Comparison of ENCODE assay signal across 8 mouse cellular contexts in the genomic region with DNA sequence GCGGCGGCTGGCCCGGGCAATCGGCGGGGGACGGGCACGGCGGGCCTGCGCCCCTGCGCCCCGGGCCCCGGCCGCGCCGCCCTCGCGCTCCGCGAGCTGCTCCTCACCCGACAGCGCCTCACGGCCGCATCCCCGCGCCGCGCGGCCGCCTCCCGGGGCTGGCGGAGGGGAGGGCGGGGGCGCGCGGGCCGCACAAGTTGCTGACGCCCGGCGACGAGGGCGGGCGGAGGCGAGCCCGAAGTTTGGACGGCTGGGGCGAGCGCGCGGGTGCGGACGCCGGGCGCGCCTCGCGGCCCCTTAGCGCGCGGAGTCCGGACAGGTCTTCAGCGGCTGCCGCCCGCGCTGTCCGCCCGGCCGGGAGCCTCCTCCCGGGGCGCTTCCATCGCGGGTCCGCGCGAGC. TPM values are rescaled to one million over a fixed set of nuclear protein-coding genes. Genes with fewer than 3 reads are reported as not detected.
DNase-seq lines count a peak whose midpoint lies in the region; ATAC-seq and TF ChIP-seq lines count a peak whose summit lies in the region.

No protein-coding gene starts in this region.

- no peaks in the 10 kb centered on the region for H3K36me3 ChIP-seq in C2C12 (ENCODE audit: control insufficient read depth, insufficient read depth)
- H3K36me3 ChIP-seq in embryonic facial prominence, embryonic 12.5 days, result no peaks in the 10 kb centered on the region
- H3K36me3 ChIP-seq in limb, embryonic 11.5 days (ENCODE audit: control insufficient read depth, insufficient read depth, low read length), result no peaks in the 10 kb centered on the region
- no peaks in the 10 kb centered on the region for H3K36me3 ChIP-seq in midbrain, embryonic 11.5 days (ENCODE audit: control insufficient read depth, insufficient read depth, low read length)
- H3K36me3 ChIP-seq in stomach, postnatal 0 days (ENCODE audit: control insufficient read depth, insufficient read depth, low read length), result no peaks in the 10 kb centered on the region

- H3K4me2 ChIP-seq in embryonic facial prominence, embryonic 12.5 days (replicated peaks), result peak overlapping the region; percentile 83
- H3K4me2 ChIP-seq in limb, embryonic 11.5 days (ENCODE audit: low read depth, severe bottlenecking), result peak overlapping the region; percentile 70
- peak overlapping the region; percentile 71 for H3K4me2 ChIP-seq in midbrain, embryonic 11.5 days
- peak overlapping the region; percentile 75 for H3K4me2 ChIP-seq in stomach, postnatal 0 days (replicated peaks; ENCODE audit: low read depth)

- no peak for TF ChIP-seq POLR2A in cerebellum, adult 2 months (IDR thresholded peaks at IDR 0.05; ENCODE audit: borderline replicate concordance, insufficient read depth, low read length)

- peak in 1 of 2 experiments; percentile 60 for DNase-seq in cerebellum, adult 2 months
- DNase-seq in cerebellum, postnatal 4 days (ENCODE audit: low spot score in 2 of 2), result no peak
- DNase-seq in heart, postnatal 14 days, result peak; percentile 72 to 82
- no peak for DNase-seq in limb, embryonic 11.5 days (ENCODE audit: low spot score)
- DNase-seq in midbrain, embryonic 11.5 days (ENCODE audit: low spot score, missing footprints), result no peak
- peak; percentile 77 for DNase-seq in stomach, postnatal 0 days (ENCODE audit: low spot score)

- TF ChIP-seq EP300 in stomach, postnatal 0 days (optimal IDR thresholded peaks at IDR 0.05), result no peak

- H3K79me3 ChIP-seq in C2C12 (ENCODE audit: low read depth), result peaks cover 40% of the 10 kb centered on the region

- H3K9ac ChIP-seq in embryonic facial prominence, embryonic 12.5 days, result peak overlapping the region; percentile 90
- peak overlapping the region; percentile 53 for H3K9ac ChIP-seq in limb, embryonic 11.5 days (ENCODE audit: low read length)
- peak overlapping the region; percentile 70 for H3K9ac ChIP-seq in midbrain, embryonic 11.5 days (ENCODE audit: low read length)
- H3K9ac ChIP-seq in stomach, postnatal 0 days (ENCODE audit: low read length), result peak overlapping the region; percentile 91

- peak overlapping the region; percentile 92 for H3K4me3 ChIP-seq in cerebellum, adult 2 months (replicated peaks; ENCODE audit: insufficient read depth, low read depth, low read length)
- peak overlapping the region; percentile 72 for H3K4me3 ChIP-seq in C2C12 (ENCODE audit: insufficient read depth, poor library complexity, severe bottlenecking)
- peak overlapping the region; percentile 79 for H3K4me3 ChIP-seq in embryonic facial prominence, embryonic 12.5 days
- H3K4me3 ChIP-seq in limb, embryonic 11.5 days (ENCODE audit: low read depth, low read length), result peak overlapping the region; percentile 71
- peak overlapping the region; percentile 68 for H3K4me3 ChIP-seq in midbrain, embryonic 11.5 days (ENCODE audit: low read depth, low read length)
- H3K4me3 ChIP-seq in stomach, postnatal 0 days (ENCODE audit: low read depth, low read length), result peak overlapping the region; percentile 82

- H3K27me3 ChIP-seq in cerebellum, adult 2 months (ENCODE audit: control insufficient read depth, insufficient read depth, low read length), result no peaks in the 10 kb centered on the region
- no peaks in the 10 kb centered on the region for H3K27me3 ChIP-seq in C2C12 (ENCODE audit: control insufficient read depth, insufficient read depth, insufficient read length)
- H3K27me3 ChIP-seq in embryonic facial prominence, embryonic 12.5 days, result no peaks in the 10 kb centered on the region
- H3K27me3 ChIP-seq in limb, embryonic 11.5 days (ENCODE audit: control insufficient read depth, insufficient read depth, low read length), result no peaks in the 10 kb centered on the region
- no peaks in the 10 kb centered on the region for H3K27me3 ChIP-seq in midbrain, embryonic 11.5 days (ENCODE audit: control insufficient read depth, insufficient read depth, low read length)
- H3K27me3 ChIP-seq in stomach, postnatal 0 days (ENCODE audit: control insufficient read depth, insufficient read depth, low read length), result no peaks in the 10 kb centered on the region

- H3ac ChIP-seq in C2C12 (ENCODE audit: control insufficient read depth, insufficient read length, low read depth), result peak overlapping the region; percentile 76

- peaks cover 49% of the 10 kb centered on the region for H3K79me2 ChIP-seq in C2C12 (ENCODE audit: control insufficient read depth, insufficient read depth)

- peak; percentile 30 for ATAC-seq in embryonic facial prominence, embryonic 12.5 days (ENCODE audit: insufficient number of reproducible peaks, insufficient read depth, low FRiP score, low TSS enrichment)
- peak; percentile 8; the same call in 1 of the 2 replicates for ATAC-seq in limb, embryonic 11.5 days (ENCODE audit: insufficient number of reproducible peaks, low FRiP score, low TSS enrichment, low read depth)
- peak; percentile 43 for ATAC-seq in midbrain, embryonic 11.5 days (ENCODE audit: low FRiP score)
- peak; percentile 41 for ATAC-seq in stomach, postnatal 0 days (ENCODE audit: low FRiP score, low TSS enrichment)

- 1% methylated on average over 70 of the region's 74 CpGs for WGBS in cerebellum, adult 2 months
- under 1% methylated on average over 27 of the region's 74 CpGs for WGBS in embryonic facial prominence, embryonic 12.5 days
- WGBS in limb, embryonic 11.5 days, result under 1% methylated on average over 47 of the region's 74 CpGs
- WGBS in midbrain, embryonic 11.5 days, result 0% methylated on average over 41 of the region's 74 CpGs
- under 1% methylated on average over 32 of the region's 74 CpGs for WGBS in stomach, postnatal 0 days

- TF ChIP-seq CTCF in cerebellum, adult 2 months (IDR thresholded peaks at IDR 0.05; ENCODE audit: borderline replicate concordance, insufficient read depth, low read depth, low read length), result no peak
- TF ChIP-seq CTCF in C2C12 (IDR thresholded peaks at IDR 0.05; ENCODE audit: control insufficient read depth, insufficient read depth, insufficient read length), result no peak
- TF ChIP-seq CTCF in stomach, postnatal 0 days (IDR thresholded peaks at IDR 0.05; ENCODE audit: low read depth), result no peak

- H3K4me1 ChIP-seq in cerebellum, adult 2 months (ENCODE audit: control insufficient read depth, insufficient read depth, low read length), result no peaks in the 10 kb centered on the region; the same call in 1 of the 2 replicates
- peaks cover 10% of the 10 kb centered on the region; the same call in 1 of the 2 replicates for H3K4me1 ChIP-seq in embryonic facial prominence, embryonic 12.5 days
- no peaks in the 10 kb centered on the region for H3K4me1 ChIP-seq in limb, embryonic 11.5 days (ENCODE audit: control insufficient read depth, insufficient read depth, low read length)
- peaks cover 6% of the 10 kb centered on the region; the same call in 1 of the 2 replicates for H3K4me1 ChIP-seq in midbrain, embryonic 11.5 days (ENCODE audit: control insufficient read depth, insufficient read depth, low read length)
- H3K4me1 ChIP-seq in stomach, postnatal 0 days (replicated peaks; ENCODE audit: control insufficient read depth, insufficient read depth), result peaks cover 4% of the 10 kb centered on the region

- intact Hi-C loops in heart, postnatal 14 days (cut with DNase I), result loop anchor here (5.0 kb wide), 3 partner anchors 66 to 96 kb away; no protein-coding TSS in a partner anchor

- H3K9me3 ChIP-seq in embryonic facial prominence, embryonic 12.5 days, result no peaks in the 10 kb centered on the region
- H3K9me3 ChIP-seq in limb, embryonic 11.5 days (ENCODE audit: control insufficient read depth, low read length), result no peaks in the 10 kb centered on the region
- no peaks in the 10 kb centered on the region for H3K9me3 ChIP-seq in midbrain, embryonic 11.5 days (ENCODE audit: control insufficient read depth, low read length)
- no peaks in the 10 kb centered on the region for H3K9me3 ChIP-seq in stomach, postnatal 0 days (ENCODE audit: control insufficient read depth, low read length)

- H3K27ac ChIP-seq in cerebellum, adult 2 months (ENCODE audit: insufficient read depth, low read length), result peak overlapping the region; percentile 57; the same call in 1 of the 2 replicates
- peak overlapping the region; percentile 95 for H3K27ac ChIP-seq in embryonic facial prominence, embryonic 12.5 days
- H3K27ac ChIP-seq in limb, embryonic 11.5 days (replicated peaks; ENCODE audit: low read depth, low read length), result peak overlapping the region; percentile 49
- peak overlapping the region; percentile 14; the same call in 1 of the 2 replicates for H3K27ac ChIP-seq in midbrain, embryonic 11.5 days (ENCODE audit: low read depth, low read length)
- H3K27ac ChIP-seq in stomach, postnatal 0 days (replicated peaks), result peak overlapping the region; percentile 98

TF ChIP-seq in C2C12, 6 proteins besides CTCF, POLR2A, EP300 and RAD21:
- no peak for TF ChIP-seq MYOD1 (IDR thresholded peaks at IDR 0.05; ENCODE audit: control insufficient read depth, insufficient read length, low read depth)
TF ChIP-seq in C2C12: peak in this region for 0.

RNA-seq across cellular contexts. Expression of gene Ppp2r5a, which starts 6.6 kb away (rescaled TPM):
- 41.1 and 44.7 TPM in 2 replicates for polyA plus RNA-seq in cerebellum, adult 2 months (2012; rRNA removed)
- polyA plus RNA-seq in C2C12 (2012; fragmentation: generic; extraction: Trizol), result 21.5 TPM
- polyA plus RNA-seq in embryonic facial prominence, embryonic 12.5 days (2016; fragmentation: Nextera tagmentation; extraction: Ambion mirVana), result 17.5 and 22.4 TPM in 2 replicates
- 100 to 1,000 TPM; 116 to 118 TPM for total RNA-seq in heart, postnatal 14 days (2021)
- polyA plus RNA-seq in limb, embryonic 11.5 days (2014; fragmentation: Nextera tagmentation; extraction: Ambion mirVana), result 17.0 and 20.3 TPM in 2 replicates
- polyA plus RNA-seq in midbrain, embryonic 11.5 days (2014; fragmentation: Nextera tagmentation; extraction: Ambion mirVana), result 14.8 and 19.2 TPM in 2 replicates
- polyA plus RNA-seq in stomach, postnatal 0 days (2015; fragmentation: Nextera tagmentation; extraction: Ambion mirVana), result 28.4 and 32.9 TPM in 2 replicates

Comparison
In these comparisons a context has a peak if more than half of its experiments do, and no peak if none do; other contexts are left out.
1. DNase-seq: peak in heart, postnatal 14 days (2 of 2) and stomach, postnatal 0 days (single experiment); none in cerebellum, postnatal 4 days (0 of 2), limb, embryonic 11.5 days (single experiment) and midbrain, embryonic 11.5 days (single experiment).
2. H3K27ac ChIP-seq: peak in every context shown above with its lines; median percentile 98 in stomach, postnatal 0 days; 95 in embryonic facial prominence, embryonic 12.5 days; 57 in cerebellum, adult 2 months; 49 in limb, embryonic 11.5 days; 14 in midbrain, embryonic 11.5 days.
3. Peak in every context shown above with its lines, with median percentiles within 50 percentile points of each other: H3K4me3 ChIP-seq, ATAC-seq, H3K4me2 ChIP-seq and H3K9ac ChIP-seq.